Mouse (Mus musculus) liver, embryonic 16.5 days (tissue): ENCODE results near the gene Adora1. TPM values are rescaled to one million over a fixed set of nuclear protein-coding genes. Genes with fewer than 3 reads are reported as not detected.

ENCODE experiments used
- ATAC-seq: fragments of 200-750 bp; cut with Nextera tagmentation; 2 replicates; pipeline ENCODE4 v1.8.0; 2017; ENCODE audit warnings: low read depth, mild to moderate bottlenecking, moderate number of reproducible peaks, moderate library complexity
- H3K27ac ChIP-seq: fragments of 300-500 bp; sonication (generic); 2 replicates; pipeline ENCODE4 v1.5.1; 2014; ENCODE audit warnings: mild to moderate bottlenecking, low read length
- H3K27me3 ChIP-seq: fragments of 300-500 bp; sonication (generic); 2 replicates; pipeline ENCODE4 v1.6.1; 2014; ENCODE audit warnings: low read depth, low read length, mixed read lengths; ENCODE audit not compliant: control insufficient read depth, insufficient read depth
- H3K36me3 ChIP-seq: fragments of 300-500 bp; sonication (generic); 2 replicates; pipeline ENCODE4 v1.6.1; 2014; ENCODE audit warnings: mild to moderate bottlenecking; ENCODE audit not compliant: control insufficient read depth, insufficient read depth
- H3K4me1 ChIP-seq: fragments of 300-500 bp; sonication (generic); 2 replicates; pipeline ENCODE4 v1.6.1; 2014; ENCODE audit warnings: low read depth, low read length, mixed read lengths; ENCODE audit not compliant: control insufficient read depth
- H3K4me2 ChIP-seq: fragments of 300-500 bp; sonication (generic); 2 replicates; pipeline ENCODE4 v1.6.1; 2014; ENCODE audit warnings: low read depth, low read length, mixed read lengths
- H3K4me3 ChIP-seq: fragments of 300-500 bp; sonication (generic); 2 replicates; pipeline ENCODE4 v1.5.1; 2014; ENCODE audit warnings: low read depth, mild to moderate bottlenecking, low read length
- H3K9ac ChIP-seq: fragments of 300-500 bp; sonication (generic); 2 replicates; pipeline ENCODE4 v1.6.1; 2014; ENCODE audit warnings: low read depth, low read length
- H3K9me3 ChIP-seq: fragments of 300-500 bp; sonication (generic); replicated peaks from 2 replicates; pipeline ENCODE4 v1.6.1; 2016; ENCODE audit warnings: low read length; ENCODE audit not compliant: control insufficient read depth
- WGBS: fragments of 180-500 bp; shearing (Covaris S2); extraction: QIAGEN DNeasy Blood & Tissue Kit; methylation state at CpG from one replicate; pipeline ENCODE4 v1.1.7; 2014; ENCODE audit not compliant: insufficient replicate concordance; 5-methylcytosine and 5-hydroxymethylcytosine counted together
- polyA plus RNA-seq: library from polyadenylated mRNA; unstranded; fragments of >200 nt; fragmentation: Nextera tagmentation; extraction: Ambion mirVana; gene quantifications from 2 replicates; pipeline ENCODE4 v1.2.1, GENCODE M21; 2015

Adora1 gene
- polyA plus RNA-seq, 1 experiment from 2014 or later: 3.6 TPM

DNA sequence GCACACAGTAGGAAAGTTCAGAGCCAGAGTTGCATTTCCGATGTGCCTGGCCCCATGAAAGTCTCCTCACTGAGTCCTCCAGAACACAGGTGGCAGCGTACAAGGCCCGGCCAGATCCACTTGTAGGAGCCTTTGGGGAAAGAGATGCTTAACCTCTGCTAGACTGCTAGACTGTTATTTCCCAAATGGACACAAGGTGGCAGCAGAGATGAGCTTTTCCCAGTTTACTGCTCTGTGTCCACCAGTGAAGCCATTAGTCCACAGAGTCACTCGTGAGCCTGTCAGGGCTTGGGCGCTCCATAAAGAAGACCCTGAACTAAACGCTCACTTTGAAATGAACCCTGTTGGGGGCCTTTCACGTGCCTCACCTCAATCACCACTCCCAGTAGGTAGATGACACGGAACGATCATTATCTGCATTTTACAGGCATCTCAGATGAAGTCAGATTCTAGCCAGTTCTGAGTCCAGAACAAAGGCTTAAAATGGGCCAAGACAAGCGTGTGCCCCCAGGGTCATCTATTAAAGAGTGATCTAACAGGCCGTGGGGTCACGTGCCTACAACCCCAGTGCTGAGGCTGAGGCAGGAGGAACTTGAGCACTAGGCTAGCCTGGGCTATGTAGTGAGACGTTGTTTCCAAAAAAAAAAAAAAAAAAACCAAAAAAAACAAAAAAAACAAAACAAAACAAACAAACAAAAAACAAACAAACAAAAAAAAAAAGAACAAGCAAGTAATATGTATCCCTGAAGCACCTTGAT lies 83.4 kb downstream of the Adora1 start:
- Histone ChIP-seq H3K4me1 (peaks cover 7% of the 10 kb centered on the region), H3K4me3 (no peak overlapping the region), H3K36me3 (no peaks in the 10 kb centered on the region), H3K4me2 (no peak overlapping the region), H3K9me3 (no peaks in the 10 kb centered on the region), H3K9ac (no peak overlapping the region), H3K27me3 (no peaks in the 10 kb centered on the region), H3K27ac (no peak overlapping the region)
- WGBS: 17% methylated on average over 13 of the region's 13 CpGs
- ATAC-seq: no peak

DNA sequence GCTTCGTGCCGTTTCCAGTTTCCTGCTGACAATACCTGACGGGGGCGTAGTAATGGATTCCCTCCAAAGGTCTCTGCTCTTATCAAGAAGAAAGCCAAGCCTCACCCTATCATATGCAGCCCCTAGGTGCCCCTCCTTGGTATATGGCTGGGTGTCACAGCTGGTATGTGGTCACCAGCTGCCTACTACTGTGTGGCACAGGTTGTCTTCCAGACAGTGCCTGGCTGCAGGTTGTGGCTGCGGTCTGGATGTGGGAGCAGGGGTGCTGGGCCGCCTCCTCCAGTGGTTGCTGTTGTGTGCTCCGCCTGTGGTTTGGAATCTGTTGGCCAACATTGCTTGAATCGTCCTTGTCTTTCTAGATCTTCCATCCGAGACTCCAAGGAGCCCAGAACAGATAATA lies 84.5 kb downstream of the Adora1 start:
- H3K36me3 ChIP-seq: no peaks in the 10 kb centered on the region
- 56% methylated on average over 9 of the region's 9 CpGs for whole genome bisulfite sequencing

DNA sequence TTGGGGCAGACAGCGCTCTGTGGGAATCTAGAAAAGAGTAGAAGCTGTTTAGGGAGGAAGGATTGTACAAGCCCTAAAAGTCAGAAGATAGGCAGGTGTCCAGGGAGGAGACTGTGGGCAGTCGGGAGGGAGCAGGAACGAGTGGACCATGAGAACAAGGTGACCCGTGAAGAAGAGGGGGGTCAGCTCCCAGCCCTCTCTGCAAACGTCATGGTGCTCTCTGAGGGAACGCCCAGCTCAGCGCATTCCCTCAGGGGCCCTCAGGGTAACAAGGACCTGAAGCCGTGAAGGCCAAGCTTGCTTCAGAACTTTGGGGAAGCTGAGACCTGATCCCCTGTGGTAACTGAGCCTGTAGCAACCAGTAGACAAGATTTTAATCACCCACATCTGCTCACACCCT lies 85.2 kb downstream of the Adora1 start:
- Histone ChIP-seq H3K4me2 (no peak overlapping the region), H3K27me3 (no peaks in the 10 kb centered on the region), H3K9ac (no peak overlapping the region), H3K4me1 (peaks cover 7% of the 10 kb centered on the region), H3K4me3 (no peak overlapping the region), H3K9me3 (no peaks in the 10 kb centered on the region), H3K27ac (no peak overlapping the region), H3K36me3 (no peaks in the 10 kb centered on the region)
- ATAC-seq: no peak
- 61% methylated on average over 8 of the region's 8 CpGs for WGBS

More for the DNA sequence above, 84.5 kb downstream of the Adora1 start:
- no peaks in the 10 kb centered on the region for H3K27me3 ChIP-seq
- H3K9me3 ChIP-seq: no peaks in the 10 kb centered on the region
- ATAC-seq: no peak
- H3K4me2 ChIP-seq: no peak overlapping the region
- H3K4me3 ChIP-seq: no peak overlapping the region
- H3K9ac ChIP-seq: no peak overlapping the region
- H3K4me1 ChIP-seq: peaks cover 7% of the 10 kb centered on the region
- no peak overlapping the region for H3K27ac ChIP-seq

Other genes with a start within 250 kb of the Adora1 start
- 2.2 and 3.3 TPM in 2 replicates for gene Fmod, start 198.2 kb downstream of the Adora1 start, polyA plus RNA-seq
- gene Btg2, start 156.3 kb downstream of the Adora1 start, polyA plus RNA-seq: 107 and 109 TPM in 2 replicates
- 0.19 and 0.20 TPM in 2 replicates for gene Chit1, start 124.2 kb downstream of the Adora1 start, polyA plus RNA-seq
- 16.1 and 19.9 TPM in 2 replicates for gene Chil1, start 53.3 kb downstream of the Adora1 start, polyA plus RNA-seq
- gene Mybph, start 42.0 kb downstream of the Adora1 start, polyA plus RNA-seq: 0.55 and 1.7 TPM in 2 replicates
- 2.4 and 4.4 TPM in 2 replicates for gene Myog, start 54.6 kb upstream of the Adora1 start, polyA plus RNA-seq
- 1.7 and 2.0 TPM in 2 replicates for gene Ppfia4, start 97.5 kb upstream of the Adora1 start, polyA plus RNA-seq
- gene Tmem183a, start 126.5 kb upstream of the Adora1 start, polyA plus RNA-seq: 48.7 and 51.6 TPM in 2 replicates
- not detected in 2 replicates for gene 4933406M09Rik, start 150.5 kb upstream of the Adora1 start, polyA plus RNA-seq
- gene Cyb5r1, start 170.1 kb upstream of the Adora1 start, polyA plus RNA-seq: 18.3 and 19.2 TPM in 2 replicates
- 163 and 174 TPM in 2 replicates for gene Adipor1, start 179.9 kb upstream of the Adora1 start, polyA plus RNA-seq
- 33.5 and 34.9 TPM in 2 replicates for gene Klhl12, start 220.1 kb upstream of the Adora1 start, polyA plus RNA-seq